Mouse (Mus musculus): ENCODE data around the gene Ncor2.

Ncor2 gene

DNA sequence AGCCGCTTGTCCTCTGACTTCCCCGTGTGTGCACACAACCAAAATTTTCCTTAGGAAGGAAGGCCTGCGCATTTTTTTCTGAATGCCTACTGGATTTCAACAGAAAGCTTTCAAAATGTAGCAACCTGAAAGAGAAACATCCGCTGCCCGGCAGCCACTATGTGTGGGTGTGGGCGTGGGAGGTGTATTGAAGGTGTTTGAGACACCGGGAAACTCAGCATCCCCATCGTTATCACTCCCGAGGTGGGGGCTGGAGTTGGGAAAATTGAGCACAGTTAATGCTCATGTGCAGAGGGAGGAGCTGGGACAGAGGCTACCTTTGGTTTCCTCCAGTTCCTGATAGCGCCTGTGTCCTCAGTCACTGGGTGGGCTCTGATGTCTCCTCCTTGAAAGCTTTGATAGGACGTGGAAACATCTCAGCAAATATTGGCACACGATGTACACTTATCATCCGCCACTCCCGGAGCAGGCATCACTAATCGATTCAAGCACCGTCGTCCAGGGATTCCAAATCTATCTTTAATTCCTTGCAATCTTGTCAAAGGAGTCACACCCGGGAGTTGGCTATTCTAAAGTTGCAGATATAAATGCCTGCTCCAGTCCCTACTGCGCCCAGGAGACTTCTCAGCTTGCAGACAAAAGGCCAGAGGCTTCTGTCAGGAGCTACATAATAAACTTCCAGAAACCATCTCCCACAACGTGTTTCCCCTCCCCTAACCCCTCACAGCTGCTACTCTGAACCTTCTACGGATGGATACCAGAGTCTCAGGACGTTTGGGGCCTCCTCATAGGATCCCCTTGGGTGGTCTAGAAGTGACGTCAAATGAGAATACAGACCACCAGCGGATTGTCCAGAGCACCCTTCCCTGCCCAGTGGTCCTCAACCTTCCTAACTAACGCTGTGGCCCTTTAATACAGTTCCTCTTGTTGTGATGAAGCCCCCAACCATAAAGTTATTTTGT is 14.7 kb upstream of the Ncor2 start:
- ATAC-seq (ENCODE audit: insufficient number of reproducible peaks, low FRiP score, low TSS enrichment) = no peak

DNA sequence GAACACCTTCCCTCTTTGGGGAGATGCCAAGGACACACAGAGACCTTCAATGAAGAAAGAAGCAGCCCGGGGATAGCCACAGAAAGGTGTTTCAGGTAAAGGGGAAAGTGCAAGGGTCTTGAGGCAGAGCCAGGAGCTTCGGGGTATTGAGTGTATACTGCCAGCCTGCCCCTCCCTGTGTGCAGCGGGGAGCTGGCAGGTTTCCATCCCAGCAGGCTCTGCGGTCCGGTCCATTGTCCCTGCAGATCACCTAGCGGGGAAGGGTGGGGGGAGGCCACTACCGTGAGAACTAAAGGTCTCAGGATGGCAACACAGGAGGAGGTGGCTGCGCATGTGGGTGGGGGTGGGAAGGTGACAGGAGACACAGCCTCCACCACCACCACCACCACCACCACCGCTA is 12.6 kb upstream of the Ncor2 start:
- no peak for ATAC-seq (ENCODE audit: insufficient number of reproducible peaks, low FRiP score, low TSS enrichment)

DNA sequence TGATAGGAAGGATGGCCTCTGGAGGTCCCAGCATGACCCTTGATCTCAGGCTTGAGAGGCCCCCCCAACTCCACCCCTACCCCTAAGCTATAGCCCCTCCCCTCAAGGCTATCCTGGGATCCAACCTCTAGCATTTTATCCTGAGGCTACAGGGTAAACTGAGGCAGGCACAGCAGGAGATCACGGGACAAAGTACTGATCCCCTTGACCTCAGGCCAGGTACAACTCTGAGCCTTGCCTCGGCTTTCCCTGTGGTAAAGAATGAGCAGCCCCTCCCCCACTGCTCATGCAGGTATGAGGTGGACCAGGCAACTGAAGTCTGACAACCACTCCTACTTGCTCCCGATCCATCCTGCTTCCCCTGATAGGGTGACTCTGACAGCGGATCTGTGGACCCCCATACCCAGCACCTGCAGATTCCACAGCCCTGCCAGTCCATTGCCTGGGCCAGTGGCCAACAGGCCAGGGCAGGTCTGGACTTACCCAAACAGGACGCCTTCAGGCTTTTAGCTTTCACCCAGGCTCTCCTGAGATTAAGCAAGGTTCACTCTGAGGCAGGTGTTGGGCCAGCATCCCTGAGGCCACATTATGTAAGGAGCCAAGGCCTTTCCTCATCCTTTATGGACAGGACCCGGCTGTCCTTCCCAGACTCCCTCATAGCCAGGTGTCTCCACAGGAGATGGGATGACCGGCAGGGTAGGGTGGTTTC is 11.2 kb upstream of the Ncor2 start:
- ATAC-seq (ENCODE audit: insufficient number of reproducible peaks, low FRiP score, low TSS enrichment) = no peak

DNA sequence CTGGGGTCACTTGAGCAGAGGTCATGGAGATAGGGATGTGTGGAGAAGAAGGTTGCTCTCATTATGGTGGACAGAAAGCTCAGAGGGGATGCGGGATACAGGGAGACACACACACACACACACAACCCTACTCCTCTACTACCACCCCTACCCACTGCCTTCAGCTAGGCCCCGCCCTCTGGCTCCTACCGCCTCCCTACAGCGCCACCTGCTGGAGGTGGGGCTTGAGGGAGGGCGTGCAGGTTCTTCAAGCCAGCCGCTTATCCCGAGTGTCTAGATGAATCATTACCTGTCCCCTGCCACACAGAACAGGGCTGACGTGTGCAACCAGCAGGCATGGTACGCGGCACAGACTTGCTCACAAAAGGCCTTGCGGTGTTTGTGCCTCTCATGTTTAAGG is 10.6 kb upstream of the Ncor2 start:
- ATAC-seq (ENCODE audit: insufficient number of reproducible peaks, low FRiP score, low TSS enrichment) = no peak

GRCm38 (mm10) chr5:125188812-125189598 is 10.0 kb upstream of the Ncor2 start:
- no peak for ATAC-seq (ENCODE audit: insufficient number of reproducible peaks, low FRiP score, low TSS enrichment)

DNA sequence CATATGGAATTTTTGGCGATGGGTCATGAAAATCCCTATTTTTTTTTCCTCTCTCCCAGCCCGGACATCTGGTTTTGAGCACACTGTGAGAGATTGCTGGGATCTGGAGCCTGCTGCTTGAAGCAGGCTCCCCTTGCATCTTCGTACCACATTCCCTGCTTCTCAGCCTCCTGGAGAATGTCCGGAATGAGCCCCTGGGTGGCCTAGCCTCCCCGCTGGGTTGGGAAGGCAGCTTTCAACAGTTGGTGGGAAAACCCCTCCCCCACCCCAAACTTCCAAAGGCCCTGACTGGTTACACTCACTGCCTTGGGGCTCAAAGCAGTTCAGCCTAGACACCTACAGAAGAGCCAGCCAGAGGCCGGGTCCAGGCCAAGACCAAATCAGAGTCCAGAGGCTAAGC is 5.8 kb upstream of the Ncor2 start:
- no peak for ATAC-seq (ENCODE audit: insufficient number of reproducible peaks, low FRiP score, low TSS enrichment)

- ATAC-seq (ENCODE audit: insufficient number of reproducible peaks, low FRiP score, low TSS enrichment) = no peak
Observed at GRCm38 (mm10) chr5:125183321-125184003, 4.4 kb upstream of the Ncor2 start.

GRCm38 (mm10) chr5:125180630-125181263 is 1.7 kb upstream of the Ncor2 start:
- no peak for ATAC-seq (ENCODE audit: insufficient number of reproducible peaks, low FRiP score, low TSS enrichment)

GRCm38 (mm10) chr5:125179735-125180629 is 963 bp upstream of the Ncor2 start:
- no peak for ATAC-seq (ENCODE audit: insufficient number of reproducible peaks, low FRiP score, low TSS enrichment)

DNA sequence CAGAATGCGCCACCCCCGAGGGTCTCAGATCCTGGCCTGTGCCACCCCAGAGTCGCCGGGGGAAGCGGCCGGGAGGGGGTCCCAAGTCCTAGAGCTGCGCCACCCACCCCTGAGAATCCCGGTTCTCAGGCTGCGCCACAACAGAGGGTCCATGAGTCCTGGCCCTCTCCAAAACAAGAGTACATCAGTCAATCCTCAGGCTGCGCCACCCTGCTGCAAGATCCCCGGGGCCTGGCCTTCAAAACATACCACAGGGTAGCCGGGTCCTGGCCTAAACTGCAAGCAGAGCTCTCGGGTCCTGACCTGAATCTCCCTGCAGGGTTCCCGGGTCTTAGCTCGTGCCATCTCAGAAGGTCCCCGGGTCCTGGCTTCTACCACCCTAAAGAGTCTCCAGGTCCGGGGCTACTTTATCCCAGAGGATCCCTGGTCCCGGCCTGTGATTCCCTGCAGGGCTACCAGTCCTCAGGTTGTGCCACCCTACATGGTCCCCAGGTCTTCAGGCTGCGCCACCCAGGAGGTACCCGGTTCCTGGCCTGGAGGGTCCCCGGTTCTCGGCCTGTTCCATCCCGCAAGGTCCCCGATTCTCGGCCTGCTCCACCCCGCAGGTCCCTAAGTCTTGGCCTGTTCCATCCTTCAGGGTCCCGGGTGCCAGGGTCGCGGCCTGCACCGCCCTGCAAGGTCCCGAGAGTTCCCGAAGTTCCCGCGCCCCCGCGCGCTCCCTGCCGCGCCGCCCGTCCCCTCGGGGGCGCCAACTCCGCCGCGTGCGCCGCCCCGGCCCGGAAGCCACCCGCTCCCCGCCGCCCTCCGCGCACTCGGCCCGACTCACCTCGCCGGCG is 630 bp downstream of the Ncor2 start:
- peak; percentile 9; the same call in 1 of the 2 replicates for ATAC-seq (ENCODE audit: insufficient number of reproducible peaks, low FRiP score, low TSS enrichment)

- ATAC-seq (ENCODE audit: insufficient number of reproducible peaks, low FRiP score, low TSS enrichment) = peak; percentile 41; the same call in 1 of the 2 replicates
Observed at GRCm38 (mm10) chr5:125177481-125178134, 1.4 kb downstream of the Ncor2 start.

DNA sequence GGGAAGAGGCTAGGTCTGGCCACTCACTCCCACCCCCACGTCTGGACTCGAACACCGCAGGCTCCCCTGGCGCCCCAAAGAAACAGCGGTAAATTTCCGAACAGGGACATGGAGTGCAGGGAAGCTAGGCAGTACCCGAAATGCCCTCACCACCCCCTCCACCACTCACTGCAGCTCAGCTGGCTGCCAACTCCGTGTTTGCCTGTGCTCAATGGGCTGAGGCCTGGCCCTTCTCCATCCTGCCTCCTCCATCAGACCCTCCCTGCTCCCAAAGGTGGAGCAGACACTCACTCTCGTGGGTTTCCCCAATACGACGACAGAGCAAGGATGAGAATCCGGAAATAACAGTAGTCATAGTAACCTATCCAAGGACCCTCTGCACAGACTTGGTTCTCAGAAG is 2.2 kb downstream of the Ncor2 start:
- ATAC-seq (ENCODE audit: insufficient number of reproducible peaks, low FRiP score, low TSS enrichment) = no peak

GRCm38 (mm10) chr5:125176370-125176766 is 2.7 kb downstream of the Ncor2 start:
- no peak for ATAC-seq (ENCODE audit: insufficient number of reproducible peaks, low FRiP score, low TSS enrichment)

- no peak for ATAC-seq (ENCODE audit: insufficient number of reproducible peaks, low FRiP score, low TSS enrichment)
Observed at GRCm38 (mm10) chr5:125175673-125176369, 3.2 kb downstream of the Ncor2 start.

- no peak for ATAC-seq (ENCODE audit: insufficient number of reproducible peaks, low FRiP score, low TSS enrichment)
Observed at GRCm38 (mm10) chr5:125174726-125175672, 4.0 kb downstream of the Ncor2 start.

DNA sequence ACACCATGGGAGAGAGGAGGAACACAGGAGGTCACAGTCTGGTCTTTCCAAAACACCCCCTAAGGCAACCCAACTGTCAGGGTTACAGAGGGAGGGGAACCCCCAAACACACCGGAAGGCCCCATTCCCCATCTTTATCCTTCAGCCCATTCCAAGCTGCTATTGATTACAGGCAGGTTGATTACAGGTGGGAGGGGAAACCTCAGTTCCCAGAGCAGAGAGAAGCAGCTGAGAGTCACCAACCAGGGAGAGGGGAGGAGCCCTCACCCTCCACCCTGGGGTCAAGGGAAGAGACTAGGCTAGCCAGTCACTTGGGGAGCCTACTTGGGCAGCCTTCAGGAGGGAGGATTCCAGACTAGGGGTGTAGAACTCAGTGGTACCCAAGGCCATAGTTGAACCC is 5.2 kb downstream of the Ncor2 start:
- no peak for ATAC-seq (ENCODE audit: insufficient number of reproducible peaks, low FRiP score, low TSS enrichment)

All from cerebellum, adult (tissue).